10 mouse cellular contexts compared by ENCODE assay signal in genomic region chr2:73037266-73038046, GRCm38 (mm10). TPM values are rescaled to one million over a fixed set of nuclear protein-coding genes. Genes with fewer than 3 reads are reported as not detected.
DNase-seq lines count a peak whose midpoint lies in the region; ATAC-seq and TF ChIP-seq lines count a peak whose summit lies in the region.
"Had no signal": no experiment of that assay in that cellular context is flagged by ENCODE, and none has a peak within 500 bp of the region (broad histone marks: within the 10 kb centered on the region; RNA-seq: fewer than 3 reads in every experiment).

No protein-coding gene starts in this region.

- peak; percentile 12 for DNase-seq in kidney, postnatal 10 days
- no peak for DNase-seq in kidney, adult 8-10 months
- DNase-seq in heart, embryonic 10.5 days (ENCODE audit: low spot score), result no peak
- no peak for DNase-seq in limb, embryonic 14.5 days (ENCODE audit: low spot score)
- DNase-seq in stomach, postnatal 0 days (ENCODE audit: low spot score), result peak; percentile 54
- DNase-seq in thymus, adult 2 months, result no peak
- no peak for DNase-seq in retina, postnatal 1 day
- no peak for DNase-seq in forebrain, embryonic 14.5 days (ENCODE audit: low spot score)
- DNase-seq: cerebellum, adult 9-11 months had no signal

- no peaks in the 10 kb centered on the region for H3K27me3 ChIP-seq in heart, embryonic 10.5 days (ENCODE audit: insufficient read depth, poor library complexity, severe bottlenecking)
- no peaks in the 10 kb centered on the region for H3K27me3 ChIP-seq in limb, embryonic 14.5 days (ENCODE audit: control insufficient read depth, insufficient read depth, low read length)
- H3K27me3 ChIP-seq in stomach, postnatal 0 days (ENCODE audit: control insufficient read depth, insufficient read depth, low read length), result no peaks in the 10 kb centered on the region
- H3K27me3 ChIP-seq in thymus, adult 2 months (ENCODE audit: control insufficient read depth, insufficient read depth, low read length), result no peaks in the 10 kb centered on the region
- no peaks in the 10 kb centered on the region for H3K27me3 ChIP-seq in forebrain, embryonic 14.5 days (replicated peaks; ENCODE audit: control insufficient read depth, insufficient read depth, low read length)

- ATAC-seq in limb, embryonic 14.5 days (ENCODE audit: low FRiP score, low read depth), result no peak
- ATAC-seq in stomach, postnatal 0 days (ENCODE audit: low FRiP score, low TSS enrichment), result peak; percentile 88
- ATAC-seq in forebrain, embryonic 14.5 days, result no peak

- H3K9me3 ChIP-seq in heart, embryonic 10.5 days, result no peaks in the 10 kb centered on the region
- no peaks in the 10 kb centered on the region for H3K9me3 ChIP-seq in limb, embryonic 14.5 days (ENCODE audit: control insufficient read depth, low read length)
- H3K9me3 ChIP-seq in stomach, postnatal 0 days (ENCODE audit: control insufficient read depth, low read length), result no peaks in the 10 kb centered on the region
- H3K9me3 ChIP-seq in forebrain, embryonic 14.5 days (replicated peaks; ENCODE audit: control insufficient read depth, low read length), result no peaks in the 10 kb centered on the region

- no peak overlapping the region for H3K9ac ChIP-seq in limb, embryonic 14.5 days (ENCODE audit: low read depth, low read length, severe bottlenecking)
- H3K9ac ChIP-seq in stomach, postnatal 0 days (ENCODE audit: low read length), result no peak overlapping the region
- no peak overlapping the region for H3K9ac ChIP-seq in forebrain, embryonic 14.5 days (ENCODE audit: low read length)

- H3K4me1 ChIP-seq in heart, embryonic 10.5 days, result peaks cover 16% of the 10 kb centered on the region
- peaks cover 10% of the 10 kb centered on the region for H3K4me1 ChIP-seq in limb, embryonic 14.5 days (ENCODE audit: control insufficient read depth, insufficient read depth, low read length)
- H3K4me1 ChIP-seq in stomach, postnatal 0 days (replicated peaks; ENCODE audit: control insufficient read depth, insufficient read depth), result peaks cover 3% of the 10 kb centered on the region; the same call in 1 of the 2 replicates
- no peaks in the 10 kb centered on the region for H3K4me1 ChIP-seq in thymus, adult 2 months (replicated peaks; ENCODE audit: control insufficient read depth, insufficient read depth, low read length)
- peaks cover 3% of the 10 kb centered on the region; the same call in 1 of the 2 replicates for H3K4me1 ChIP-seq in forebrain, embryonic 14.5 days (ENCODE audit: control insufficient read depth, insufficient read depth, low read length)

- WGBS in heart, embryonic 10.5 days, result 26% methylated on average over 13 of the region's 13 CpGs
- 51% methylated on average over 13 of the region's 13 CpGs for WGBS in limb, embryonic 14.5 days
- 48% methylated on average over 13 of the region's 13 CpGs for WGBS in stomach, postnatal 0 days
- 92% methylated on average over 13 of the region's 13 CpGs for WGBS in thymus, adult 2 months
- WGBS in forebrain, embryonic 14.5 days, result 69% methylated on average over 13 of the region's 13 CpGs

- no peak for TF ChIP-seq CTCF in stomach, postnatal 0 days (IDR thresholded peaks at IDR 0.05; ENCODE audit: low read depth)
- TF ChIP-seq CTCF in thymus, adult 2 months (IDR thresholded peaks at IDR 0.05; ENCODE audit: borderline replicate concordance, control insufficient read depth, extremely low read depth, insufficient read depth, low read length, poor library complexity), result no peak

- no peak overlapping the region for H3K4me2 ChIP-seq in limb, embryonic 14.5 days (replicated peaks; ENCODE audit: low read depth, low read length, severe bottlenecking)
- peak overlapping the region; percentile 39; the same call in 1 of the 2 replicates for H3K4me2 ChIP-seq in stomach, postnatal 0 days (replicated peaks; ENCODE audit: low read depth)
- no peak overlapping the region for H3K4me2 ChIP-seq in forebrain, embryonic 14.5 days (ENCODE audit: low read length)

- TF ChIP-seq POLR2A in limb, embryonic 14.5 days (IDR thresholded peaks at IDR 0.05; ENCODE audit: borderline replicate concordance, extremely low read depth, insufficient read depth, insufficient read length), result no peak
- TF ChIP-seq POLR2A in thymus, adult 2 months (IDR thresholded peaks at IDR 0.05; ENCODE audit: control insufficient read depth, extremely low read depth, insufficient read depth, low read length, poor library complexity), result no peak

- peak overlapping the region; percentile 92 for H3K27ac ChIP-seq in heart, embryonic 10.5 days
- H3K27ac ChIP-seq in limb, embryonic 14.5 days (replicated peaks; ENCODE audit: low read depth, low read length), result 0 out of 2 replicates have a peak overlapping the region, but pooled peaks have one; percentile 8
- peak overlapping the region; percentile 81 for H3K27ac ChIP-seq in stomach, postnatal 0 days (replicated peaks)
- H3K27ac ChIP-seq in thymus, adult 2 months (ENCODE audit: control insufficient read depth, insufficient read depth, low read length), result no peak overlapping the region
- no peak overlapping the region for H3K27ac ChIP-seq in forebrain, embryonic 14.5 days (ENCODE audit: low read depth, low read length)

- TF ChIP-seq EP300 in stomach, postnatal 0 days (optimal IDR thresholded peaks at IDR 0.05), result no peak

- peak overlapping the region; percentile 54 for H3K4me3 ChIP-seq in heart, embryonic 10.5 days
- no peak overlapping the region for H3K4me3 ChIP-seq in limb, embryonic 14.5 days (replicated peaks; ENCODE audit: low read length)
- H3K4me3 ChIP-seq in stomach, postnatal 0 days (ENCODE audit: low read depth, low read length), result no peak overlapping the region
- no peak overlapping the region for H3K4me3 ChIP-seq in thymus, adult 2 months (ENCODE audit: control insufficient read depth, insufficient read depth, low read length)
- no peak overlapping the region for H3K4me3 ChIP-seq in forebrain, embryonic 14.5 days (ENCODE audit: low read depth, low read length)

- H3K36me3 ChIP-seq in heart, embryonic 10.5 days, result no peaks in the 10 kb centered on the region
- no peaks in the 10 kb centered on the region for H3K36me3 ChIP-seq in limb, embryonic 14.5 days (ENCODE audit: control insufficient read depth, insufficient read depth, low read length)
- H3K36me3 ChIP-seq in stomach, postnatal 0 days (ENCODE audit: control insufficient read depth, insufficient read depth, low read length), result no peaks in the 10 kb centered on the region
- H3K36me3 ChIP-seq in thymus, adult 2 months (ENCODE audit: control insufficient read depth, insufficient read depth, low read length), result no peaks in the 10 kb centered on the region
- no peaks in the 10 kb centered on the region for H3K36me3 ChIP-seq in forebrain, embryonic 14.5 days (ENCODE audit: control insufficient read depth, insufficient read depth, low read length)

RNA-seq across cellular contexts. Expression of gene Gm11084, which starts 50.9 kb away (rescaled TPM):
- polyA plus RNA-seq in heart, embryonic 10.5 days (2016; fragmentation: Nextera tagmentation; extraction: Ambion mirVana), result not detected in 2 replicates
- polyA plus RNA-seq in limb, embryonic 14.5 days (2012; rRNA removed), result not detected in 2 replicates
- polyA plus RNA-seq in limb, embryonic 14.5 days (2014; fragmentation: Nextera tagmentation; extraction: Ambion mirVana), result not detected in 2 replicates
- not detected in 2 replicates for polyA plus RNA-seq in stomach, postnatal 0 days (2015; fragmentation: Nextera tagmentation; extraction: Ambion mirVana)
- polyA plus RNA-seq in thymus, adult 2 months (2012; rRNA removed), result not detected in 2 replicates
- not detected in 2 replicates for polyA plus RNA-seq in forebrain, embryonic 14.5 days (2014; fragmentation: Nextera tagmentation; extraction: Ambion mirVana)
- polyA plus RNA-seq: liver, adult 2 months had no signal

RNA-seq across cellular contexts. Expression of gene Sp3, which starts 57.2 kb away (rescaled TPM):
- polyA plus RNA-seq in heart, embryonic 10.5 days (2016; fragmentation: Nextera tagmentation; extraction: Ambion mirVana), result 33.0 and 39.6 TPM in 2 replicates
- 40.3 and 42.4 TPM in 2 replicates for polyA plus RNA-seq in limb, embryonic 14.5 days (2012; rRNA removed)
- 70.1 and 75.2 TPM in 2 replicates for polyA plus RNA-seq in limb, embryonic 14.5 days (2014; fragmentation: Nextera tagmentation; extraction: Ambion mirVana)
- polyA plus RNA-seq in stomach, postnatal 0 days (2015; fragmentation: Nextera tagmentation; extraction: Ambion mirVana), result 24.3 and 25.7 TPM in 2 replicates
- polyA plus RNA-seq in thymus, adult 2 months (2012; rRNA removed), result 39.4 and 45.6 TPM in 2 replicates
- polyA plus RNA-seq in forebrain, embryonic 14.5 days (2014; fragmentation: Nextera tagmentation; extraction: Ambion mirVana), result 61.9 and 64.6 TPM in 2 replicates

Comparison
In these comparisons a context has a peak if more than half of its experiments do, and no peak if none do; other contexts are left out.
1. DNase-seq: peak in kidney, postnatal 10 days (single experiment) and stomach, postnatal 0 days (single experiment); none in kidney, adult 8-10 months (0 of 2), heart, embryonic 10.5 days (single experiment), limb, embryonic 14.5 days (single experiment), thymus, adult 2 months (single experiment), retina, postnatal 1 day (single experiment) and forebrain, embryonic 14.5 days (single experiment).
2. H3K27ac ChIP-seq: peak in heart, embryonic 10.5 days (single experiment), limb, embryonic 14.5 days (single experiment) and stomach, postnatal 0 days (single experiment); none in thymus, adult 2 months (single experiment) and forebrain, embryonic 14.5 days (single experiment).